13 mouse cellular contexts compared by ENCODE assay signal in genomic region chr19:16064911-16065310, GRCm38 (mm10).
"Had no signal": no experiment of that assay in that cellular context is flagged by ENCODE, and none has a peak within 500 bp of the region (broad histone marks: within the 10 kb centered on the region; RNA-seq: fewer than 3 reads in every experiment).

No protein-coding gene starts in this region.

- H3K9me3 ChIP-seq: limb, embryonic 13.5 days; neural tube, embryonic 12.5 days had no signal

- H3K9ac ChIP-seq: liver, embryonic 14.5 days had no signal

- DNase-seq: kidney, adult 11 months; kidney, adult 9 months; kidney, postnatal 36 days; left cerebral cortex, postnatal 4 days; lung, adult 18-20 months; lung, postnatal 4 days; midbrain, embryonic 14.5 days; thymus, adult 18-20 months; thymus, postnatal 25 days had no signal

- H3K36me3 ChIP-seq: limb, embryonic 13.5 days; neural tube, embryonic 12.5 days had no signal

- H3K27me3 ChIP-seq: neural tube, embryonic 12.5 days had no signal

- H3K4me3 ChIP-seq: neural tube, embryonic 12.5 days had no signal

- H3K27ac ChIP-seq: kidney, postnatal 0 days; limb, embryonic 13.5 days; liver, embryonic 14.5 days; neural tube, embryonic 12.5 days had no signal
